Mouse (Mus musculus) CD8-positive naive resting alpha-beta T cell, adult 2 months (primary cell): ENCODE results near the gene Rps12-ps3.
A peak's percentile ranks its signal among the peaks of the same experiment; 100 is the strongest.

Experiments
- DNase-seq, 2 experiments: peaks; one replicate each; pipeline ENCODE4 v3.0.0; 2022; ENCODE audit warnings: low read depth in 2 of 2, low spot score in 2 of 2

Gene Rps12-ps3

GRCm38 (mm10) chr19:59350273-59350903, 28.3 kb downstream of the Rps12-ps3 start:
- peak; percentile 3 to 21 for DNase-seq

GRCm38 (mm10) chr19:59351151-59351889, 29.2 kb downstream of the Rps12-ps3 start:
- DNase-seq = no peak

- DNase-seq = no peak
Observed at GRCm38 (mm10) chr19:59352760-59353159, 30.7 kb downstream of the Rps12-ps3 start.

- no peak for DNase-seq
Observed at GRCm38 (mm10) chr19:59354906-59355305, 32.8 kb downstream of the Rps12-ps3 start.

GRCm38 (mm10) chr19:59356388-59356787, 34.3 kb downstream of the Rps12-ps3 start:
- DNase-seq = no peak

- no peak for DNase-seq
Observed at GRCm38 (mm10) chr19:59356843-59357595, 34.9 kb downstream of the Rps12-ps3 start.

- no peak for DNase-seq
Observed at GRCm38 (mm10) chr19:59357878-59358277, 35.8 kb downstream of the Rps12-ps3 start.

GRCm38 (mm10) chr19:59359202-59359601, 37.1 kb downstream of the Rps12-ps3 start:
- no peak for DNase-seq

GRCm38 (mm10) chr19:59360486-59360896, 38.4 kb downstream of the Rps12-ps3 start:
- DNase-seq = no peak

- DNase-seq = no peak
Observed at GRCm38 (mm10) chr19:59362646-59363045, 40.6 kb downstream of the Rps12-ps3 start.

- DNase-seq = no peak
Observed at GRCm38 (mm10) chr19:59363666-59364065, 41.6 kb downstream of the Rps12-ps3 start.

- no peak for DNase-seq
Observed at GRCm38 (mm10) chr19:59366724-59367123, 44.6 kb downstream of the Rps12-ps3 start.

- DNase-seq = no peak
Observed at GRCm38 (mm10) chr19:59367892-59368291, 45.8 kb downstream of the Rps12-ps3 start.

- no peak for DNase-seq
Observed at GRCm38 (mm10) chr19:59371016-59371415, 48.9 kb downstream of the Rps12-ps3 start.
